Mouse (Mus musculus) hindbrain, embryonic 16.5 days (tissue): ENCODE data around the gene Dlg4. TPM values are rescaled to one million over a fixed set of nuclear protein-coding genes. Genes with fewer than 3 reads are reported as not detected.

Experiments used
- ATAC-seq: fragments of 200-750 bp; cut with Nextera tagmentation; 2 replicates; pipeline ENCODE4 v1.8.0; 2017; ENCODE audit warnings: moderate TSS enrichment, moderate library complexity
- H3K27ac ChIP-seq: fragments of 300-500 bp; sonication (generic); 2 replicates; pipeline ENCODE4 v1.5.1; 2014; ENCODE audit warnings: low read depth, mild to moderate bottlenecking, control low read depth, low read length, moderate library complexity
- H3K27me3 ChIP-seq: fragments of 300-500 bp; sonication (generic); replicated peaks from 2 replicates; pipeline ENCODE4 v1.6.1; 2014; ENCODE audit warnings: low read length; ENCODE audit not compliant: control insufficient read depth, insufficient read depth
- H3K36me3 ChIP-seq: fragments of 300-500 bp; sonication (generic); 2 replicates; pipeline ENCODE4 v1.6.1; 2014; ENCODE audit warnings: mild to moderate bottlenecking, low read length, moderate library complexity, mixed read lengths; ENCODE audit not compliant: control insufficient read depth, insufficient read depth
- H3K4me1 ChIP-seq: fragments of 300-500 bp; sonication (generic); 2 replicates; pipeline ENCODE4 v1.6.1; 2014; ENCODE audit warnings: low read depth, low read length; ENCODE audit not compliant: control insufficient read depth, insufficient read depth
- H3K4me2 ChIP-seq: fragments of 300-500 bp; sonication (generic); 2 replicates; pipeline ENCODE4 v1.6.1; 2014; ENCODE audit warnings: mild to moderate bottlenecking, low read length, control low read depth, moderate library complexity
- H3K4me3 ChIP-seq: fragments of 300-500 bp; sonication (generic); 2 replicates; pipeline ENCODE4 v1.5.1; 2014; ENCODE audit warnings: mild to moderate bottlenecking, low read length, control low read depth, moderate library complexity
- H3K9ac ChIP-seq: fragments of 300-500 bp; sonication (generic); 2 replicates; pipeline ENCODE4 v1.6.1; 2014; ENCODE audit warnings: low read depth, mild to moderate bottlenecking, control low read depth, low read length, moderate library complexity
- H3K9me3 ChIP-seq: fragments of 300-500 bp; sonication (generic); 2 replicates; pipeline ENCODE4 v1.6.1; 2014; ENCODE audit warnings: mild to moderate bottlenecking, low read length, moderate library complexity; ENCODE audit not compliant: control insufficient read depth
- WGBS: fragments of 180-500 bp; shearing (Covaris S2); extraction: QIAGEN DNeasy Blood & Tissue Kit; methylation state at CpG from one replicate; pipeline ENCODE4 v1.1.7; 2014; 5-methylcytosine and 5-hydroxymethylcytosine counted together
- polyA plus RNA-seq: library from polyadenylated mRNA; unstranded; fragments of >200 nt; fragmentation: Nextera tagmentation; extraction: Ambion mirVana; gene quantifications from 2 replicates; pipeline ENCODE4 v1.2.1, GENCODE M21; 2015

Gene Dlg4
- polyA plus RNA-seq, 1 experiment from 2014 or later, result 23.1 TPM

DNA sequence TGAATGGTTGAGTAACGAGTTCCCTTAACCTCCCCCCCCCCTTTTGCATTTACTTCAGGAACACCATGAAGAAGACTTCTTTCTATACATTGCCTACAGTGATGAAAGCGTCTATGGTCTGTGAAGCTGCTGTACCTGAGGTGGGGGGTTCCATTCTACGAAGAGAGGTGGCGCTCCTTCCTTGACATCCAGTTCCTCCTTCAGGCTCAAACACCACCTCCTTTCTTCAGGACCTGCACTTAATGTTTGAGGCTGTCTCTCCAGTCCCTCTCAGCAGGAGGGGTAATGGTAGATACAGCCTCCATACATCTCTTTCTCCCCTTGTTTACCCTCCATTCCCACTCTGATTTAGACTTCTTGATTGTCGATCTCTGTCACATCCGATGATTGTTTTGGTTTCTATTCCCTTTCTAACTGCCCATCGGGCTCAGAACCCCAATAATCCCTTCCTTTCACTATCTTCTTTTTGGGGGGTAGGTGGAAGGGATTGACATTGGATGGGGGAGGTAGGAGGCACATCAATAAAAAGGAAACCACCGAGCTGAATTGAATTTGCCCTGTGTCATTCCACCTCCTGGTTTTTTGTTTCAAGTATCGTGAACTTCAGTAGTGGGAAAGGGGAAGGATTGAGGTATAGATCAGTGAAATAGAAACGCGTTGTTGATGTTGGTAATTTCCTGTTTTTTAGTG, 22.2 kb upstream of the Dlg4 start:
- ATAC-seq, result no peak
- Histone ChIP-seq H3K27me3 (no peaks in the 10 kb centered on the region), H3K4me2 (no peak overlapping the region), H3K9ac (no peak overlapping the region), H3K4me3 (no peak overlapping the region), H3K36me3 (peaks cover 32% of the 10 kb centered on the region), H3K4me1 (peaks cover 22% of the 10 kb centered on the region), H3K27ac (no peak overlapping the region), H3K9me3 (no peaks in the 10 kb centered on the region)
- 87% methylated on average over 11 of the region's 11 CpGs for WGBS

DNA sequence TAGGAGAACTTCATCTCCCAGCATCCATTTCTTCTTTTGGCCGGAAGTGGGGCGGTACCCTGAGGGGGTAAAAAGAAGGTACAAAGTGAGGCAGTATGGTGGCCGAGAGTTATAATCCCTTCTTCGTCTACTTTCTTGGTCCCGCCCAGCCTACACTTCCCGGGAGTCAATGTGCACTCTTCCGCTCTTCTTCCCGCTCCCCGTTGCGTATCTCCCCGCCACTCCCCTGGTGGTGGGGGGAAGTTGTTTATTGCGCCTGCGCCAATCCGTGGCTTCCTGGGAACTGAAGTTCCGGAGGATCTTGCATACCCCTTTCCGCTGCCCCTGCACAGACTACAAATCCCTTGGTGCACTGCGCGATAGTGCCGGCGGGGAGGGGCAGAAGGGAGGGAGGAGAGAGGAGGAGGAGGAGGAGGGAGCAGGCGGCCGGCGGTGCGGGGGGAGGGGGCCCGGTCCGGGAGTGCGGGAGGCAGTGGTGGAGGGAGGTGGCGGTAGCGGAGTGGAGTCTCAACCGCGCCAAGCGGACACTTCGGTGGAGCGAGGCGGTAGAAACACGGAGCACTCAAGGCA, 21.3 kb upstream of the Dlg4 start, which contains the start of gene Phf23:
TSS of gene Phf23 (plus strand) at position 387 of the 570 bp plus-strand sequence.
- H3K36me3 ChIP-seq, result peaks cover 28% of the 10 kb centered on the region
- WGBS, result under 1% methylated on average over 36 of the region's 36 CpGs
- ATAC-seq, result peak; percentile 85
- peak within 1 kb of the TSS; percentile 92 for H3K4me3 ChIP-seq
- H3K4me2 ChIP-seq, result peak within 1 kb of the TSS; percentile 76
- peaks cover 21% of the 10 kb centered on the region for H3K4me1 ChIP-seq
- H3K27me3 ChIP-seq, result no peaks in the 10 kb centered on the region
- no peaks in the 10 kb centered on the region for H3K9me3 ChIP-seq
- peak within 1 kb of the TSS; percentile 94 for H3K9ac ChIP-seq
- peak within 1 kb of the TSS; percentile 96 for H3K27ac ChIP-seq

DNA sequence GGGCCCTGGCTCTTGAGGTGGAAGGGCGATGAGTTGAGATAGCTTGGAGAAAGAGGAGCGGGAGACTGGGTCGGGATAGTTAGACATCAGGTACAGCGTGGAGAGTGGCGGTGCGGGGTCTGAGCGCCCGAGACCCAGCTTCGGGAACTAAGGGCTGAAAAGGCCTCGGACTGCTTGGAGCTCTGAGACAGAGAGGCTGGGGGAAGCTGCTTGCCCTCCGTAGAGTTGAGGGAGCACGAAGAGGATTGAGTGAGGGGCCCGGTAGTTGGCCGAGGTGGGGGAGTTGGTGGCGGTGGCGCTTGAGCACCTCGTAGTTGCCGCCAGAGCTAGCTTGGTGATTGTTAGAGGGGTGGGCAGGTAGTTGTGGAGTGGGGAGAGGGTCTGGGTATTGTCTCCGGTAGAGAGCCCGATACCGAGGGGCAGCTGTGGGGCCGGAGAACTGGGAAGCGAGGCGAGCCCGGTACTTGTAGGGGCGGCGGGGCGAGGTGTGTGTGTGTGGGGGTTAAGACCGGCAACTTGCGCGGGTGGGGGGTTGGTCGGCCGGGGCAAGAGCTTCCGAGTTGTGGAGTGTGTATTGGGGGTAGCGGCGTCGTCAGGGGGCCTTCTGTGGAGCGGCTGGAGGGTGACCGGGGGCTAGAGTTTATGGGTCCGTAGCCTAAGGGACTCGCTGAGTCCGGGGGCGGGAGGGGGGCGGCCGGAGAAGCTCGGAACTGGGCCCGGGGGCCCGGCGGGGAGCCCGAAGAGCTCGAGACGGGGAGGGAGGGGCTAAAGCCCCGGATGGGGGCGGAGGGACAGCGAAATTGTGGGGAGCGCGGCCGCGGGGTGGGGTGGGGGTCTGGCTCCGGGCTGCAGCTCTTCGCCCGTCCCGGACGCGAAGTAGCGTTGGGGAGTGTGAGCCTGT, 20.3 kb upstream of the Dlg4 start:
- 0 out of 2 replicates have a peak, but pooled peaks have one; percentile 0 for ATAC-seq
- Histone ChIP-seq H3K4me3 (peak overlapping the region; percentile 92), H3K4me2 (peak overlapping the region; percentile 76), H3K4me1 (peaks cover 22% of the 10 kb centered on the region), H3K27ac (peak overlapping the region; percentile 96), H3K9ac (peak overlapping the region; percentile 94), H3K9me3 (no peaks in the 10 kb centered on the region), H3K27me3 (no peaks in the 10 kb centered on the region), H3K36me3 (peaks cover 28% of the 10 kb centered on the region)
- under 1% methylated on average over 55 of the region's 66 CpGs for WGBS

DNA sequence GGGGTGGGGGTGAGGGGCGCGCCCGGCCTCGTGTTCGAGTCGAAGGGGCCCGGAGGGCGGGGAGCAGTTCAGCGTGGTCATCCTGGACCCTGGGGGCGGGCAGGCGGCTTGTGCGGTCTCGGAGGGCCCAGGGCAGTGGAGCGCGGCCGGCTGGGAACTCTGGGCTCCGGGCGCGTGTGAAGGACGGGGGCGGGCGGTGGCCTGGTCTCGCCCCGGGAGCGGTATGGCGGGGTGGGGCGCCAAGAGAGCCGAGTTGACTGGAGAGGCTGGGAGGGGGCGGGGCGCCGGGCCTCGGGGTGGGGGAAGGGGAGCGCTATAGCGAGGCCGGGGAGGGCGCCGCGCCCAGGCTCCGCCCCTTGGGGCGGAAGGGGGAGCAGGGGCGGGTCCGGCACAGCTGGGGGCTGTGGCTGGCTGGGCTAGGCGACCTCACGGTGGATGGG, 19.7 kb upstream of the Dlg4 start:
- ATAC-seq, result peak; percentile 7; the same call in 1 of the 2 replicates
- Histone ChIP-seq H3K27me3 (no peaks in the 10 kb centered on the region), H3K9me3 (no peaks in the 10 kb centered on the region), H3K27ac (peak overlapping the region; percentile 96), H3K4me3 (peak overlapping the region; percentile 92), H3K4me2 (peak overlapping the region; percentile 76), H3K9ac (peak overlapping the region; percentile 94), H3K4me1 (peaks cover 28% of the 10 kb centered on the region), H3K36me3 (peaks cover 28% of the 10 kb centered on the region)
- WGBS, result under 1% methylated on average over 22 of the region's 44 CpGs

DNA sequence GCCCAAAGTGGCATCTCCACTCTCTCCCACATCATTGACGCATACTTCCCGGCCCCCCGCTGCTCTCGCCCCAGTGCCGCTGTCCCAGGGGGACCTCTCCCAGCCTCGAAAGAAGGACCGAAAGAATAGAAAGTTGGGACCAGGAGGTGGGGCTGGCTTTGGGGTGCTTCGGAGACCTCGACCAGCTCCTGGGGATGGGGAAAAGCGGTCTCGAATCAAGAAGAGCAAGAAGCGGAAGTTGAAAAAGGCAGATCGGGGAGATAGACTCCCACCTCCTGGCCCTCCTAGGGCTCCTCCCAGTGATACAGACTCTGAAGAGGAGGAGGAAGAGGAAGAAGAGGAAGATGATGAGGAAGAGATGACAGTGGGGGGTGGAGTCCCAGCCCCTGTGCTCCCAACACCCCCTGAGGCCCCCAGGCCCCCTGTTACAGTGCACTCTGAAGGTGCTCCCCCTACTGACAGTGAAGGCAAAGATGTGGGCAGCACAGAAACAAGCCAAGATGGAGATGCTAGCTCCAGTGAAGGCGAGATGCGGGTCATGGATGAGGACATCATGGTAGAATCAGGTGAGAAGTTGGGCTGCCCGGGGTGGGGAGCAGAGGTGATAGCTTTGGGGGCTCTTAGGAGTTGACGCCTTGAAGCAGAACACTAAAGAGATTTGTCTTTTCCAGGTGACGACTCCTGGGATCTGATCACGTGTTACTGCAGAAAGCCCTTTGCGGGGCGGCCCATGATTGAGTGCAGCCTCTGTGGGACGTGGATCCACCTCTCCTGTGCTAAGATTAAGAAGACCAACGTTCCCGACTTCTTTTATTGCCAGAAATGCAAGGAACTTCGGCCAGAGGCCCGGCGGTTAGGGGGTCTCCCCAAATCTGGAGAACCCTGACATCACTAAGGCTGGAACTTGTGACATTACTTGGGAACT, 17.9 kb upstream of the Dlg4 start:
- Histone ChIP-seq H3K36me3 (peaks cover 26% of the 10 kb centered on the region), H3K4me3 (no peak overlapping the region), H3K4me2 (no peak overlapping the region), H3K9me3 (no peaks in the 10 kb centered on the region), H3K27ac (no peak overlapping the region), H3K27me3 (no peaks in the 10 kb centered on the region), H3K9ac (no peak overlapping the region), H3K4me1 (peaks cover 34% of the 10 kb centered on the region)
- no peak for ATAC-seq
- 92% methylated on average over 27 of the region's 27 CpGs for WGBS

DNA sequence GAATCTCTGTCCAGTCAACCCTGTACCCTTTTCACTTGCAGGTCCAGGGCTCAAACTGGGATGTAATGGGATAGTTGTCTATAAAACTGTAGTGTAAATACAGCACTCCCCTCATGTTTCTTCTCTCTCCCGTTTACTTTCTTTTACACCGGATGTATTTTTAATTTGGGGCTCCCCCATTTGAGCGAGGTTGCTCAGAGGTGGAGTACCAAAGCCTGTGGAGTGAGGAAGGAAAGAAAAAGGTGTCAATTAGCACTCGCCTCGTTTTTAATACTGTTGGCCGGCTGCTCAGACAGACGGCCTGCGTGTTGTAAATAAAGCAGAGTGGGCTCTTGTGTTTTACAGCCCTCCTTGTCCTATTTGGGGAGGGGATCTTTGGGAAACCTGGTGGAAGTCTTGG, 17.1 kb upstream of the Dlg4 start:
- no peaks in the 10 kb centered on the region for H3K27me3 ChIP-seq
- 86% methylated on average over 8 of the region's 8 CpGs for WGBS
- peaks cover 18% of the 10 kb centered on the region for H3K36me3 ChIP-seq
- no peak overlapping the region; the same call in 1 of the 2 replicates for H3K4me3 ChIP-seq
- H3K9me3 ChIP-seq, result no peaks in the 10 kb centered on the region
- ATAC-seq, result no peak
- no peak overlapping the region for H3K9ac ChIP-seq
- H3K4me2 ChIP-seq, result no peak overlapping the region
- H3K27ac ChIP-seq, result peak overlapping the region; percentile 60
- peaks cover 34% of the 10 kb centered on the region for H3K4me1 ChIP-seq

DNA sequence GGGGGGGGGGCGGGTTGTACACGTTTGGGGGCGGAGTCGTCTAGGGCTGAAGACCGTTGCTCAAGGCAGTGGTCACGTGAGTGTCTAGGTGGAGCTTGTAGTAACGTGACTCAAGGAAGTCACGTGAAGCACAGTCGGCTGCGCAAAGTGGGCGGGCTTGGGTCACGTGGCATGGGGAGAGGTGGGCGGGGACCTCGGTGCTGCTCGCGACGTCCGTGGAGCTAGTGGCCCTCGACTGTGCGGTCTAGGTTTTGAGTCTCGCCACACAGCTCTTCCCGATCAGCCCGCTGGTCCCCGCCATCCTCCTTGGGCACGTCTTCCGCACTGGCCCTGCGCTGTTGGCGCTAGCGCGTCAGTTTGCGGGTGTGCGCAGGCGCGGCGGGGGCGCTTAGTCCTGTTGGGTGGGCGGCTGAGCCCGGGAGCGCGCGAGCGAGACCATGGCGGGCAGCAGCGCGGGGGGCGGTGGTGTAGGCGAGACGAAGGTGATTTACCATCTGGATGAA, 16.3 kb upstream of the Dlg4 start, which contains the start of gene Dvl2:
TSS of gene Dvl2 (plus strand) at position 200 of the 503 bp plus-strand sequence.
- Histone ChIP-seq H3K4me2 (peak within 1 kb of the TSS; percentile 95), H3K27me3 (no peaks in the 10 kb centered on the region), H3K9ac (peak within 1 kb of the TSS; percentile 90), H3K4me3 (peak within 1 kb of the TSS; percentile 75), H3K9me3 (no peaks in the 10 kb centered on the region), H3K27ac (peak within 1 kb of the TSS; percentile 98), H3K4me1 (peaks cover 34% of the 10 kb centered on the region), H3K36me3 (peaks cover 22% of the 10 kb centered on the region)
- peak; percentile 70 for ATAC-seq
- WGBS, result under 1% methylated on average over 48 of the region's 48 CpGs

DNA sequence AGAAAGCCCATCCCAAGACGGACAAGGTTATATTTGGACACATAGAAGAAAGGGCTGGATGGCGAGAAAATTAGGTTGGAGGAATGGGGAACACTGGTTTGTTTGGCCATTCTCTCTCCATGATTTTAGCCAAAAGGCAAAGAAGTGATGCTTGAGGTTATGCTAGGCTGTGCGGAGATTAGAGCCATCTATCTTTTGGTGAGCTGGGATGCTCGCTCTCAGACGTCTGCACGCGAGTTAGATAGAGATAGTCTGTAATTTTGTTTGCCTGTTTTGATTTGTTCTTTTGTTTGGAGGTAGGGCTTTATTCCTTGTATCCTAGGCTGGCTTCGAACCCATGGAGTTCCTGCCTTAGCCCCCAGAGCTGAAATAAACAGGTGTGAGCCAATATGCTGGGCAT, 15.6 kb upstream of the Dlg4 start:
- Histone ChIP-seq H3K4me3 (peak overlapping the region; percentile 75), H3K4me1 (peaks cover 34% of the 10 kb centered on the region), H3K36me3 (peaks cover 27% of the 10 kb centered on the region), H3K9me3 (no peaks in the 10 kb centered on the region), H3K9ac (peak overlapping the region; percentile 90), H3K27me3 (no peaks in the 10 kb centered on the region), H3K27ac (peak overlapping the region; percentile 98), H3K4me2 (peak overlapping the region; percentile 95)
- no peak for ATAC-seq
- 11% methylated on average over 8 of the region's 8 CpGs for WGBS
